Comparison of ENCODE assay signal across 15 mouse cellular contexts in the genomic region with DNA sequence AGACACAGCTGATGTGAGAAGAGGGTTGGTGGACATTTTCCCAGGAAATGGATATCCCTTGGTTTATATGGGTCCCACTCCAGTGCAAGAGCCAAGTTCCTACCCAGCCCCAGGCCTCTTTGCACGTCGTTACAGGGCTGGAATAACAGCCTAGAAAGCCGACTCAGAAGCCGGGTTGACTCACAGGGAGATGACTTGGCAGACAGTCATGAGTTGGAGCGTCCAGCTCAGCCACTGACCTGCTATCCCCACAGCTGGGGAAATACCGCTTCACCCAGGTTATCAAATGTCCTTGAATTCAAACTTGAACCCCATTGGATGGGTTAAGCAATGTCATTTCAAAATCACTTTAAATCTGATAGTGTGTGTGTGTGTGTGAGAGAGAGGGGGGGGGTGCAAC. TPM values are rescaled to one million over a fixed set of nuclear protein-coding genes. Genes with fewer than 3 reads are reported as not detected.
DNase-seq lines count a peak whose midpoint lies in the region; ATAC-seq lines count a peak whose summit lies in the region.
"Had no signal": no experiment of that assay in that cellular context is flagged by ENCODE, and none has a peak within 500 bp of the region (broad histone marks: within the 10 kb centered on the region; RNA-seq: fewer than 3 reads in every experiment).

No protein-coding gene starts in this region.

- H3K27ac ChIP-seq in liver, embryonic 16.5 days (ENCODE audit: low read length), result no peak overlapping the region
- no peak overlapping the region for H3K27ac ChIP-seq in hindbrain, embryonic 14.5 days
- H3K27ac ChIP-seq: forebrain, embryonic 12.5 days; heart, embryonic 15.5 days; left cerebral cortex, adult 2 months; limb, embryonic 15.5 days; midbrain, embryonic 15.5 days had no signal

- no peak overlapping the region for H3K4me3 ChIP-seq in liver, embryonic 16.5 days (ENCODE audit: low read depth, low read length)
- no peak overlapping the region for H3K4me3 ChIP-seq in hindbrain, embryonic 14.5 days (replicated peaks; ENCODE audit: low read length)
- H3K4me3 ChIP-seq: forebrain, embryonic 12.5 days; heart, embryonic 15.5 days; left cerebral cortex, adult 2 months; limb, embryonic 15.5 days; midbrain, embryonic 15.5 days had no signal

- peak; percentile 27 for DNase-seq in cerebellum, adult 11-12 months
- no peak for DNase-seq in cerebellum, adult 11 months
- DNase-seq in liver, result no peak
- DNase-seq in adrenal gland, adult 8-10 months, result peak; percentile 65
- peak; percentile 64 for DNase-seq in gastrocnemius, postnatal 25 days
- no peak for DNase-seq in hindbrain, embryonic 14.5 days (ENCODE audit: low spot score)
- DNase-seq in embryo, embryonic 10.5 days (ENCODE audit: low spot score), result no peak
- DNase-seq: lung, postnatal 4 days; thymus, postnatal 25 days had no signal

- H3K9me3 ChIP-seq in liver, embryonic 16.5 days (replicated peaks; ENCODE audit: control insufficient read depth, low read length), result no peaks in the 10 kb centered on the region
- H3K9me3 ChIP-seq in hindbrain, embryonic 14.5 days (ENCODE audit: control insufficient read depth, low read length), result no peaks in the 10 kb centered on the region
- H3K9me3 ChIP-seq: forebrain, embryonic 12.5 days; heart, embryonic 15.5 days; limb, embryonic 15.5 days; midbrain, embryonic 15.5 days had no signal

- H3K4me1 ChIP-seq in liver, embryonic 16.5 days (ENCODE audit: control insufficient read depth, low read depth, low read length), result peaks cover 7% of the 10 kb centered on the region; the same call in 1 of the 2 replicates
- no peaks in the 10 kb centered on the region for H3K4me1 ChIP-seq in hindbrain, embryonic 14.5 days (replicated peaks; ENCODE audit: control insufficient read depth, insufficient read depth, low read length)

- 60% methylated on average over 6 of the region's 6 CpGs for WGBS in liver, embryonic 16.5 days (ENCODE audit: insufficient replicate concordance)
- WGBS in hindbrain, embryonic 14.5 days, result 82% methylated on average over 6 of the region's 6 CpGs

- no peak overlapping the region for H3K9ac ChIP-seq in liver, embryonic 16.5 days (ENCODE audit: low read depth, low read length)
- no peak overlapping the region for H3K9ac ChIP-seq in hindbrain, embryonic 14.5 days
- H3K9ac ChIP-seq: forebrain, embryonic 12.5 days; limb, embryonic 15.5 days; midbrain, embryonic 15.5 days had no signal

- ATAC-seq in liver, embryonic 16.5 days (ENCODE audit: low read depth), result peak; percentile 14; the same call in 1 of the 2 replicates
- ATAC-seq in hindbrain, embryonic 14.5 days (ENCODE audit: low FRiP score), result no peak
- ATAC-seq: midbrain, embryonic 15.5 days had no signal

- H3K4me2 ChIP-seq in liver, embryonic 16.5 days (ENCODE audit: low read depth, low read length), result no peak overlapping the region
- no peak overlapping the region for H3K4me2 ChIP-seq in hindbrain, embryonic 14.5 days (replicated peaks)
- H3K4me2 ChIP-seq: forebrain, embryonic 12.5 days; limb, embryonic 15.5 days; midbrain, embryonic 15.5 days had no signal

- H3K27me3 ChIP-seq in liver, embryonic 16.5 days (ENCODE audit: control insufficient read depth, insufficient read depth, low read depth, low read length), result no peaks in the 10 kb centered on the region
- H3K27me3 ChIP-seq in hindbrain, embryonic 14.5 days (ENCODE audit: control insufficient read depth, insufficient read depth, low read length), result no peaks in the 10 kb centered on the region
- H3K27me3 ChIP-seq: forebrain, embryonic 12.5 days; heart, embryonic 15.5 days; limb, embryonic 15.5 days; midbrain, embryonic 15.5 days had no signal

- no peaks in the 10 kb centered on the region for H3K36me3 ChIP-seq in liver, embryonic 16.5 days (ENCODE audit: control insufficient read depth, insufficient read depth)
- no peaks in the 10 kb centered on the region for H3K36me3 ChIP-seq in hindbrain, embryonic 14.5 days (replicated peaks; ENCODE audit: control insufficient read depth, insufficient read depth)
- H3K36me3 ChIP-seq: forebrain, embryonic 12.5 days; heart, embryonic 15.5 days; limb, embryonic 15.5 days; midbrain, embryonic 15.5 days had no signal

RNA-seq across cellular contexts. Expression of a gene that starts 29.9 kb away (rescaled TPM):
- 14.1 and 15.6 TPM in 2 replicates for polyA plus RNA-seq in liver, embryonic 16.5 days (2015; fragmentation: Nextera tagmentation; extraction: Ambion mirVana)
- 10 to 100 TPM; 65.1 to 70.3 (median 68.0) TPM for total RNA-seq in adrenal gland, adult 8-10 months (2022)
- 10 to 100 TPM; 24.2 to 25.3 TPM for total RNA-seq in gastrocnemius, postnatal 25 days (2021)
- 21.8 and 24.4 TPM in 2 replicates for polyA plus RNA-seq in hindbrain, embryonic 14.5 days (2014; fragmentation: Nextera tagmentation; extraction: Ambion mirVana)

RNA-seq across cellular contexts. Expression of a gene that starts 34.8 kb away (rescaled TPM):
- 0.02 and 0.13 TPM in 2 replicates for polyA plus RNA-seq in liver, embryonic 16.5 days (2015; fragmentation: Nextera tagmentation; extraction: Ambion mirVana)
- total RNA-seq in adrenal gland, adult 8-10 months (2022), result 1 to 10 TPM; 4.9 to 9.8 (median 7.4) TPM
- total RNA-seq in gastrocnemius, postnatal 25 days (2021), result under 1 TPM in 1 of 2 experiments, not detected in 1; 0.19 TPM
- polyA plus RNA-seq in hindbrain, embryonic 14.5 days (2014; fragmentation: Nextera tagmentation; extraction: Ambion mirVana), result 8.9 and 10.7 TPM in 2 replicates

Comparison
In these comparisons a context has a peak if more than half of its experiments do, and no peak if none do; other contexts are left out.
1. DNase-seq: peak in cerebellum, adult 11-12 months (single experiment), adrenal gland, adult 8-10 months (single experiment) and gastrocnemius, postnatal 25 days (single experiment); none in cerebellum, adult 11 months (single experiment), liver (single experiment), hindbrain, embryonic 14.5 days (single experiment) and embryo, embryonic 10.5 days (single experiment).
2. RNA of a gene that starts 34.8 kb away (total RNA-seq): 4.9 to 9.8 TPM in adrenal gland, adult 8-10 months; 0.19 TPM in gastrocnemius, postnatal 25 days; every median in the first group is over 4 times any median in the second.